Mouse (Mus musculus) liver, postnatal 0 days (tissue): ENCODE data around the gene Hmx2. TPM values are rescaled to one million over a fixed set of nuclear protein-coding genes. Genes with fewer than 3 reads are reported as not detected.

ENCODE experiments used
- ATAC-seq: fragments of 200-750 bp; cut with Nextera tagmentation; 2 replicates; pipeline ENCODE4 v1.8.0; 2017; ENCODE audit warnings: mild to moderate bottlenecking, moderate library complexity
- DNase-seq: peaks from one replicate; pipeline ENCODE4 v3.0.0-alpha.2; 2016
- H3K27ac ChIP-seq: fragments of 300-500 bp; sonication (generic); 2 replicates; pipeline ENCODE4 v1.5.1; 2014; ENCODE audit warnings: antibody characterized with exemption, moderate library complexity, mild to moderate bottlenecking, low read depth
- H3K27me3 ChIP-seq: fragments of 300-500 bp; sonication (generic); 2 replicates; pipeline ENCODE4 v1.6.1; 2014; ENCODE audit warnings: low read length, control low read depth, mixed read lengths; ENCODE audit not compliant: insufficient read depth
- H3K36me3 ChIP-seq: fragments of 300-500 bp; sonication (generic); replicated peaks from 2 replicates; pipeline ENCODE4 v1.6.1; 2014; ENCODE audit warnings: mild to moderate bottlenecking, control low read depth, low read length, moderate library complexity, mixed read lengths; ENCODE audit not compliant: insufficient read depth
- H3K4me1 ChIP-seq: fragments of 300-500 bp; sonication (generic); 2 replicates; pipeline ENCODE4 v1.6.1; 2014; ENCODE audit warnings: antibody characterized with exemption, mild to moderate bottlenecking, control low read depth; ENCODE audit not compliant: insufficient read depth
- H3K4me2 ChIP-seq: fragments of 300-500 bp; sonication (generic); 2 replicates; pipeline ENCODE4 v1.6.1; 2014; ENCODE audit warnings: low read depth, mild to moderate bottlenecking, low read length, moderate library complexity, mixed read lengths
- H3K4me3 ChIP-seq: fragments of 300-500 bp; sonication (generic); 2 replicates; pipeline ENCODE4 v1.5.1; 2014; ENCODE audit warnings: low read depth, low read length
- H3K9ac ChIP-seq: fragments of 300-500 bp; sonication (generic); replicated peaks from 2 replicates; pipeline ENCODE4 v1.6.1; 2014; ENCODE audit warnings: mild to moderate bottlenecking, moderate library complexity
- H3K9me3 ChIP-seq: fragments of 300-500 bp; sonication (generic); 2 replicates; pipeline ENCODE4 v1.6.1; 2016; ENCODE audit warnings: mild to moderate bottlenecking, control low read depth, low read length, mixed read lengths
- CTCF ChIP-seq: sonication (generic); IDR thresholded peaks from 2 replicates; pipeline ENCODE4 v1.5.1; 2016; ENCODE audit warnings: antibody characterized with exemption, low read depth
- EP300 ChIP-seq: IDR thresholded peaks from 2 replicates; pipeline ENCODE4 v1.6.1; 2016; ENCODE audit warnings: antibody characterized with exemption, low read depth, mild to moderate bottlenecking
- WGBS: fragments of 180-500 bp; shearing (Covaris S2); extraction: QIAGEN DNeasy Blood & Tissue Kit; methylation state at CpG from one replicate; pipeline ENCODE4 v1.1.7; 2014; ENCODE audit not compliant: insufficient replicate concordance; 5-methylcytosine and 5-hydroxymethylcytosine counted together
- polyA plus RNA-seq: library from polyadenylated mRNA; unstranded; fragments of >200 nt; fragmentation: Nextera tagmentation; extraction: Ambion mirVana; gene quantifications from 2 replicates; pipeline ENCODE4 v1.2.1, GENCODE M21; 2015

Gene Hmx2
- polyA plus RNA-seq, 1 experiment from 2014 or later: not detected

DNA sequence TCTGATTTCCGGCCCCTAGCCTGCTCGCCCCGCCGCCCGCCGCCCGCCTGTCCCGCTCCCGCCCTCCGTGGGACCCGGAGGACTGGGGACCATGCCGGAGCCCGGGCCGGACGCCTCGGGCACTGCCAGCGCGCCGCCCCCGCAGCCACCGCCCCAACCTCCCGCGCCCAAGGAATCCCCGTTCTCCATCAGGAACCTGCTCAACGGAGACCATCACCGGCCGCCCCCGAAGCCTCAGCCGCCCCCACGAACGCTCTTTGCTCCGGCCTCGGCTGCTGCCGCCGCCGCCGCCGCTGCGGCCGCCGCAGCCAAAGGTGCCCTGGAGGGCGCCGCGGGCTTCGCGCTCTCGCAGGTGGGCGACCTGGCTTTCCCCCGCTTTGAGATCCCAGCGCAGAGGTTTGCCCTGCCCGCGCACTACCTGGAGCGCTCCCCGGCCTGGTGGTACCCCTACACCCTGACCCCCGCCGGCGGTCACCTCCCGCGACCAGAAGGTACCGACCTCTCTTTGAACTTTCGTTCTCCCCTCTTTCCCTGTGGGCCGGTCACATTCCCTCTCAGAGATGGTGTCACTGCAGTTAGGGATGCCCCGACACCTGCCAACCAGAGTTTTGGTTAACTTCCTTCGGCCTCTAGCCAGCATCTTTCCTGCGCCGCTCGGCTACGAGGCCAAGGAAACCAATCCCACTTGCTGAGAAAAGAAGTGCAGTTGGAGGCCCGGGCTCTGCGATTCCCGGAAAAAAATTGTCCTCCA lies 5.5 kb upstream of the Hmx2 start:
- H3K36me3 ChIP-seq: no peaks in the 10 kb centered on the region
- H3K9me3 ChIP-seq: no peaks in the 10 kb centered on the region
- DNase-seq (no peak), ATAC-seq (no peak)
- peaks cover 91% of the 10 kb centered on the region for H3K27me3 ChIP-seq
- H3K4me2 ChIP-seq: peak overlapping the region; percentile 56
- no peak overlapping the region for H3K27ac ChIP-seq
- under 1% methylated on average over 63 of the region's 71 CpGs for WGBS
- H3K4me1 ChIP-seq: peaks cover 12% of the 10 kb centered on the region
- no peak for TF ChIP-seq EP300
- TF ChIP-seq CTCF: no peak
- no peak overlapping the region for H3K9ac ChIP-seq
- H3K4me3 ChIP-seq: peak overlapping the region; percentile 41

DNA sequence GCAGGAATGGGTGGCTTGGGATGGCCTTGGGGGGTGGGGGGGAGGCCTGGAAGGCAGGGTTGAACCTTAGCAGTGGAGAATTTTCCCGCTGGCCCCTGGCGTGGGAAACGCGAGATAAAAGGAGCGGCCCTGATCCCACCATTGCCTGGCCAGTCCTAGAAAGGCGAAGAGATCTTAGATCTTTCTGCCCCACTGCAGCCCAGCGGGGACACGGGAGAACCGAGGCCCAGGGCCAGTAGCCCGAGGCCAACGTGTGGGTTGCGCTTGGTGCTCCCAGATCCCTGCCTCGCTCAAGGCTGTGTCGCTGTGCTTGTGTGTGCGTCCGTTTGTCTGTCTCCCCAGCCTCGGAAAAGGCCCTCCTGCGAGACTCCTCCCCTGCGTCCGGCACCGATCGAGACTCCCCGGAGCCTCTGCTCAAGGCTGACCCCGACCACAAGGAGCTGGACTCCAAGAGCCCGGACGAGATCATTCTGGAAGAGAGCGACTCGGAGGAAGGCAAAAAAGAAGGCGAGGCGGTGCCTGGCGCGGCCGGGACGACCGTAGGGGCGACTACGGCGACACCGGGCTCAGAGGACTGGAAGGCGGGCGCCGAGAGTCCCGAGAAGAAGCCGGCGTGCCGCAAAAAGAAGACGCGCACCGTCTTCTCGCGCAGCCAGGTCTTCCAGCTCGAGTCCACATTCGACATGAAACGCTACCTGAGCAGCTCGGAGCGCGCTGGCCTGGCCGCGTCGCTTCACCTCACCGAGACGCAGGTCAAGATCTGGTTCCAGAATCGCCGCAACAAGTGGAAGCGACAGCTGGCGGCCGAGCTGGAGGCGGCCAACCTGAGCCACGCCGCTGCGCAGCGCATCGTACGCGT lies 4.7 kb upstream of the Hmx2 start:
- Histone ChIP-seq H3K4me2 (peak overlapping the region; percentile 27; the same call in 1 of the 2 replicates), H3K4me1 (peaks cover 12% of the 10 kb centered on the region), H3K27me3 (peaks cover 92% of the 10 kb centered on the region), H3K9me3 (no peaks in the 10 kb centered on the region), H3K9ac (no peak overlapping the region), H3K27ac (no peak overlapping the region), H3K4me3 (peak overlapping the region; percentile 41), H3K36me3 (no peaks in the 10 kb centered on the region)
- ATAC-seq: no peak
- WGBS: under 1% methylated on average over 75 of the region's 75 CpGs
- TF ChIP-seq EP300: no peak
- TF ChIP-seq CTCF: no peak
- no peak for DNase-seq

DNA sequence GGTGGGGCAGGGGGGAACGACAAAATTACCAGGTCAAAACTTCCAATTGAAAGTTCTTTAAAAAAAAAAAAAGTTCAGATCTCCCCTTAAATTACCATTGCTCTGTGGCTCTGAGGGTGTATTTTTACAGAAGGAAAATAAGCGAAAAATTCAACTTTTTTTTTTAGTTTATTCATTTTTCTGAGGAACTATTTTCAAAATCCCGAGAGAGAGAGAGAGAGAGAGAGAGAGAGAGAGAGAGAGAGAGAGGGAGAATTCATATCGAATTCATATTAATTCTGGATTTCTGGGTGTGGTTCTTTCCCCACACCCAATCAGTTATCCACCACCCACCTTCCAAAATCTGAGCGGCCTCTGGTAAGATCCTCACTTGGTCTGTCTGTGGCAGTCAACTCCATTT lies 3.7 kb upstream of the Hmx2 start:
- 6% methylated on average over 5 of the region's 5 CpGs for WGBS
- Histone ChIP-seq H3K27ac (no peak overlapping the region), H3K4me1 (peaks cover 12% of the 10 kb centered on the region), H3K4me3 (no peak overlapping the region), H3K9ac (no peak overlapping the region), H3K36me3 (no peaks in the 10 kb centered on the region), H3K4me2 (no peak overlapping the region), H3K27me3 (peaks cover 97% of the 10 kb centered on the region), H3K9me3 (no peaks in the 10 kb centered on the region)
- DNase-seq (no peak), ATAC-seq (no peak)
- TF ChIP-seq EP300: no peak
- no peak for TF ChIP-seq CTCF

DNA sequence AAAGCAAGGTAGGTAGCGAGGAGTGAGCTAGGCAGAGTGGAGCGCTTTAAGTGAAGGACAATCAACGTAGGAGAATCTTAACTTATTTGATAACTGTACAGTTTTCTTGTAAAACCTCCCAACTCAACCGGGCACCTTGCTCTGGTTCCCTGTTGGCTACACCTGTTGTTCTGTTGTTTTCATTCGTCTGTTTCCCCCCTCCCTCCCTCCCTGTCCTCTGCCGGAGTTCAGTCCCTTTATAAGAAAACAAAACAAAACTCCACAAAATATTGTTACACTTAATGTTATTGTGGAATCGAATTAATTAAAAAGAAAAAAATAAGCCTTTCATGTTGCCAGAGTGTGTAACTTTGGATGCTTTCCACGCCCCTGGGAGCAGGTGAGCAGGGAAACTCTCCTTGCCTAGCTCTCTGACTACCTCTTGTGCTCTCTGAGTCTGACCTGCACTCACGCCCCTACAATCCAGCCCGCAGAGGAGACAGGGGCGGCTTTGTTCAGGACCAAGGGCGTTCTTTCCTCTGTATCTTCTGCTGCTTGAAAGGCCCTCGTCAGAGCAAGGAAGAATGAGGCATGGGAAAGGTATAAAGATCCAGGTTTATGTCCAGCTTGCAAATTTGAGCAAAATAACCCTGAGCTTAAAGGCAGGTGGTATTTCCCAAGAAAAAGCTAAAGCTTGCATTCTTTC lies 2.7 kb upstream of the Hmx2 start:
- WGBS: 4% methylated on average over 13 of the region's 13 CpGs
- no peak for TF ChIP-seq CTCF
- TF ChIP-seq EP300: no peak
- Histone ChIP-seq H3K27me3 (peaks cover 98% of the 10 kb centered on the region), H3K4me3 (no peak overlapping the region), H3K4me1 (peaks cover 12% of the 10 kb centered on the region), H3K9me3 (no peaks in the 10 kb centered on the region), H3K36me3 (no peaks in the 10 kb centered on the region), H3K27ac (no peak overlapping the region), H3K4me2 (no peak overlapping the region), H3K9ac (no peak overlapping the region)
- ATAC-seq (no peak), DNase-seq (no peak)

DNA sequence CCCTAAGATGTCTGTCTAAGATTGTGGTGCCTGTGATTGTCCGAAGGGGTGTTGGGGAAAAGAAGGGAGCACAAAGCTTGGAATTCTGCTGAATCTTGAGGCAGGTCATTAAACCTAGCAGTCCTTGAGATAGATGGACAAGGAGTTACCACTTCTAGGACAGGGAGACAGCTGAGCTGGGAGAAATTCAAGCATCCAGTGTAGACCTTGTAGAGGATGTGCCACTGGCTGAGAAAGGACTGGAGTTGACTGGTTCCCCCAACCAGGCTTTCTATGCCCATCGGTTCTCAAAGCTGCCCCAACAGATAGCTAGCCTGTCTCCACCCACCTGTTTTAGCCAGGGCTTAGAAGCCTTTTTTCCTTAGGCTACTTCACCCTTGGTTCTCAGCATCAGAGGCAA lies 2.1 kb upstream of the Hmx2 start:
- no peak for TF ChIP-seq CTCF
- TF ChIP-seq EP300: no peak
- Histone ChIP-seq H3K27ac (no peak overlapping the region), H3K9me3 (no peaks in the 10 kb centered on the region), H3K27me3 (peaks cover 98% of the 10 kb centered on the region), H3K4me1 (peaks cover 12% of the 10 kb centered on the region), H3K36me3 (no peaks in the 10 kb centered on the region), H3K4me2 (no peak overlapping the region), H3K9ac (no peak overlapping the region), H3K4me3 (no peak overlapping the region)
- WGBS: 8% methylated on average over 2 of the region's 2 CpGs
- ATAC-seq: no peak
- no peak for DNase-seq

DNA sequence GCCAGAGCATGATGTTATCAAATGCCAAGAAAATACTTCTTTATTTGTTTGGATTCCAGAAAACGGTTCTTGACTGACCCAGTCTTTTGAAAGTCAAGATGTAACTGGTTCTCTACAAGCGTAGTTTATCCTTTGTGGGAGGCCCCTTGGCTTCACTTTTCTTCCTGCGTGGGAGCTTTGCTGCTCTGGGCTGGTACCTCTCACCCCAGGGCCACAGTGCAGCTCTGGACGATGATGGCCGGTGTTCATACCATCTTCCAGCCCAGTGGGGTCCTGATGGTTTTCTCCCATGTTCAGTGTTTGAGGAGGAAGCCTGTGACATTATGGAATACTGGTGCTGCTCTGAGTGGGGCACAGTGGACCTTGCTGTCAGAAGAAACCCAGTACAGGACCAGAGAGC lies 1.1 kb upstream of the Hmx2 start:
- H3K9me3 ChIP-seq: no peaks in the 10 kb centered on the region
- 4% methylated on average over 5 of the region's 5 CpGs for WGBS
- H3K4me2 ChIP-seq: no peak overlapping the region
- H3K36me3 ChIP-seq: no peaks in the 10 kb centered on the region
- no peak for ATAC-seq
- H3K4me3 ChIP-seq: no peak overlapping the region
- no peak overlapping the region for H3K9ac ChIP-seq
- DNase-seq: no peak
- H3K4me1 ChIP-seq: peaks cover 10% of the 10 kb centered on the region
- peaks cover 98% of the 10 kb centered on the region for H3K27me3 ChIP-seq
- no peak overlapping the region for H3K27ac ChIP-seq
- TF ChIP-seq CTCF: no peak
- no peak for TF ChIP-seq EP300
